Mouse (Mus musculus) lung, postnatal 36 days (tissue): Measurements from ENCODE around the gene Gas8.
"Not testable (repeated sequence)": the region's sequence is repeated elsewhere in the genome, so short reads cannot be mapped to it uniquely, and the experiment has no call there.

ENCODE experiments used
- DNase-seq: peaks from one replicate; pipeline ENCODE4 v3.0.0; 2022; ENCODE audit warnings: mixed read lengths

The Gas8 gene

DNA sequence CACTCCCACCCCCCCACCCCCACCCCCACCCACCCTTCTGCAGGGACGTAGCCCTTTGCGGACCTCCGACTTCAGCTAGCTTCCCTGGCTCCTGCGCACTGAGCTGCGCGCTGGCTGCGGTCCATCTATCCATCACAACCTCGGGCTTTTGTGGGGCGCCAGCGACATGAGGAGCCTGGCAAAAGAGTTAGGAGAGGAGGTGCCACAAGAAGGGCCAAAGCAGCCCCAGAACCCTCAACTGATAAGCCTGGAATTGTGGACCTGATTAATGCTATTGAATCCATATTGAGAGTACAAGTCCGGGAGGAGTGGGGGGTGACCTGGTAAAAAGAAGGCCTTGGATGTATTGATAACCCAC, 3.1 kb upstream of the Gas8 start:
- no peak for DNase-seq

DNA sequence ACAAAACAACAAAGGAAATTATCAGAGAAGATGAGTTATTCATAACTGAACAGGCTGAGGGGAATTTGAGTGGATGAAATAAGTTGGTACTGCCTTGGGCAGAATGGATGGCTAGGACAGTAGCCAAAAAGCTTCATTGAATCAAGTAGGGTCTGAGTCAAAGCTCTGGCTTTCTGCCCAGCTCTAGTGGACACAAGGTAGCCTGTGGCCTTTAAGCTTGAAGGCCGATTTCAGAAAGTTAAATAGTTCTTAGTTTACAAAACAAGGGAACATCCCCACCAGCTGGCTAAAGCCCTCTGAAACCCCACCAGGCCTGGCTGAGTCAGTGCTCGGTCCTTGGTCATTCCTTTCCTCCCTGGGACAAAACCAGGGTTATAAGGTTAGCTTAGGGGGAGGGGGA, 2.0 kb upstream of the Gas8 start:
- no peak for DNase-seq

DNA sequence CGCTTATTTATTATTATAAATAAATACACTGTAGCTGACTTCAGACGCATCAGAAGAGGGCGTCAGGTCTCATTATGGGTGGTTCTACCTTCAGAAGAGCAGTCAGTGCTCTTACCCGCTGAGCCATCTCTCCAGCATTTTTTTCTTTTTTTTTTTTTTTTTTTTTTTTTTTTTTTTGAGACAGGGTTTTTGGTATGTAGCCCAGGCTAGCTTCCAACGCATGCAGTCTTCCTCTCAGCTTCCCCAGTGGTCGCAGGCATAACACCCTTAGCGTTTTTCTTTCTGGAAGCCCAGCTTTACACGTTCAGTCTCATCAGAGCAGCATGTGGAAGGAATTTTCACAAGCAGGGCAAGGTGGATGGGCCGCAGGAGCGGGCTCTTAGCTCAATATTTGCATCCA, 462 bp upstream of the Gas8 start:
- DNase-seq, result no peak

DNA sequence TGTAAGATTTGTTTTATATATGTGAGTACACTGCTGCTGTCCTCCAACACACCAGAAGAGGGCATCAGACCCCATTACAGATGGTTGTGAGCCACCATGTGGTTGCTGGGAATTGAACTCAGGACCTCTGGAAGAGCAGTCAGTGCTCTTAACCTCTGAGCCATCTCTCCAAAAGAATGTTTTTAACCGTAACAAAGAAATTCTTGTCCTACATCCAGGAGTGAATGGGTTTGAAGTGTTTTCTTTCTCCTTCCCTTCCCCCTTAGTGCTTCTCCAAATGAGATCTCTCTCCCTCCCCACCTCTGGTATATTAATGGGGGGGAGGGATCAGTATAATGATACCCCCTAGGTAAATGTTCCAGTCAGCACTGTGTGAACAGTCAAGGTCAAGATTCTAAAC, 1.4 kb downstream of the Gas8 start:
- DNase-seq, result not testable (repeated sequence)

DNA sequence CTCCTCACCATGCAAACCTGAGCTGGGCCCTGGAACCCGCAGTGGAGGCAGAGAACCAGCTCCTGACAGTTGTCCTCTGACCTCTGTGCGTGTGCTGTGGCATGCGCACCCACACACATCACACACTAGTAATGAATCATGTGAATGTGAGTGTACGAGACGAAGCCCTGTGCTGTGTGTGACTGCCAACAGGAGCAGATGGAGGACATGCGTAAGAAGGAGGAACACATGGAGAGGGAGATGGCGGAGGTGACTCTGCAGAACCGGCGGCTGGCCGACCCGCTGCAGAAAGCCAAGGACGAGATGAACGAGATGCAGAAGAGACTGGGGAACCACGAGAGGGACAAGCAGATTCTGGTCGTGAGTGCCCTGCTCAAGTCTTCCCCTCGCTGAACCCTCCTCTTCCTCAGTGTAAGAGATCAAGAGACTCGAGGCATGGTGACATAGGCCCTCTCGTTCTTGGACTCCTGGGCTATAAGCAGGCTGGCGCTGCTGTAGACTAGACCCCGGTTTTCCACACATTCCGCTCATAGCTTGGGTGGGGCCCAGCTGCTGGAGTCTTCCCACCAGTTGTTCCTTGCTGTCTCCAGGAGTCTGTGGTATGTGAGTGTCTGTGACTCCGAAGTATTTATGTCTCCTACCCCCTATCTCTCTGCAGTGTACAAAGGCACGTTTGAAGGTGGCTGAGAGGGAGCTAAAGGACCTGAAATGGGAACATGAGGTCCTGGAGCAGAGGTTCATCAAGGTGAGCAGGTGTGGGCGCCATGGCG, 9.3 kb downstream of the Gas8 start:
- no peak for DNase-seq

DNA sequence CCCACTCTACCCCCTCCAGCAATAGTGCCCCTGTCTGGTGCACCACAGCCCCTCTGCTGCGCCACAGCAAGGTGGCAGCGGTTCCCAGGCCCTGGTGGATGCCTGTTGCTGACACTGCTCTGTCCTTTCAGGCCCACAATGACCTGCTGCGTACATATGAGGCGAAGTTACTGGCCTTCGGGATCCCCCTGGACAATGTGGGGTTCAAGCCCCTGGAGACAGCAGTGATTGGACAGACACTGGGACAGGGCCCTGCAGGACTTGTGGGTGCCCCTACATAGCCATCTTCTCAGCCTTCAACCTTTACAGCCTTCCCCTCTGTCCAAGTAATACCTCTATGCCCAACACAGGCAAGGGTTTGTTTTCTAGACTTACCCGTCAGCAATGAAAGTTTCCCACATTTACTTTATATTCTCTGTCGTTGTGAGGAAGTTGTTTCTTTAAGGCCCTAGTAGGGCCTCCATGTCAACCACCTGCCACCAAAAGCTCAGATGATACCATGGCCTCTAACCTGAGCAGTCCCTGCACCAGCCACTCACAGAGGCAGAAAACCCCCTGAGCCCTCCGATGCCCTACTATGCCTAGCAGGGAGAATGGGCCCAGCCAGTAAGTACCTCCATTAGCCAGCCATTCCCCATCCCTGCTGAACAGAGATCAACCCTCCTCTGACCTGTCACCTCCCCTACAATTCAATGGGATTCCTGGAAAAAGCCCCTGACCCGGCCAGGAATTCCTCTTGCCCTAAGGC, 17.8 kb downstream of the Gas8 start:
- no peak for DNase-seq

DNA sequence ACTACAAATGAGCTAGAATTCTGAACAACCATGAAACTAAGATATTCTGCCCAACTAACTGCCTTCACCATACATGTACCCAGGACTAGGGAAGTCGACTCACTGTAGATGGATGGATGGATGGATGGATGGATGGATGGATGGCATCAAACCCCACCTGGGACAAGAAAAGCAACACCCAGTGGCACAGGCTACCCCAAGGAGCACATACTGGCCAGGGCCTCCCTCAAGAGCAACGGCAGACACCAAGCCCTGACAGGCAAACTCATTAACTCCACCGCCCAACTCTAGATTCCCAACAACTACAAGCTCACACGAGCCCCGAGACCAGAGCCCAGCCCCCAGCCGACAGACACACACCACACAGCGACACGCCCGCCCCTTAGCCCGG, 18.4 kb downstream of the Gas8 start:
- DNase-seq, result no peak

DNA sequence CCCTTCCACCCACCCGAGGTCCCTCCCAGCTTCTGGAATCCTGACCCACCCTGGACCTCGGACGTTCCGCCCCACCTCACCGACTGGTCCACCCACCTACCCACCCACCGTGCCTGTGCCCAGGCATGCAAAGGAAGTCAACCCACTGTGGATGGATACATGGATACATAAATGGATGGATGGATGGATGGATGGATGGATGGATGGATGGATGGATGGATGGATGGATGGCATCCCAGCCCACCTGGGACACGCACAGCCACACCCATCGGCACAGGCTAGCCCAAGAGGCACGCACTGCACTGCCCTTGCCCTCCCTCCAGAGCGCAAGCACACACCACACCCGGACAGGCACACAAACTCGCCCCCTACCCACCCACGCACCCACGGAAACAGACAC, 19.0 kb downstream of the Gas8 start:
- not testable (repeated sequence) for DNase-seq

DNA sequence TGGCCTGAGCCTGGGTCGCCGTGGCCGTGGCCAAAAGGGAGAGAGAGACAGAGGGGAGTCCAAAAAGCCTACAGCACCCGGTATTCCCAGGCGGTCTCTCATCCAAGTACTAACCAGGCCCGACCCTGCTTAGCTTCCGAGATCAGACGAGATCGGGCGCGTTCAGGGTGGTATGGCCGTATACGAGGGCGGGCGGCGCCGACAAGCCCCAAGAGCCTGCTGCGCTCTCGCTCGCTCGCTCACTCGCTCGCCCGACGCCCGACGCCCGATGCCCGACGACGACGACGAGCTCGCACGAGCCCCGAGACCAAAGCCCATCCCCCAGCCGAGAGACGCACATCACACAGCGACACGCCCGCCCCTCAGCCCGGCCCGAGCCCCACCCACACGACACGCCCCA, 45.6 kb downstream of the Gas8 start:
- DNase-seq, result not testable (repeated sequence)

DNA sequence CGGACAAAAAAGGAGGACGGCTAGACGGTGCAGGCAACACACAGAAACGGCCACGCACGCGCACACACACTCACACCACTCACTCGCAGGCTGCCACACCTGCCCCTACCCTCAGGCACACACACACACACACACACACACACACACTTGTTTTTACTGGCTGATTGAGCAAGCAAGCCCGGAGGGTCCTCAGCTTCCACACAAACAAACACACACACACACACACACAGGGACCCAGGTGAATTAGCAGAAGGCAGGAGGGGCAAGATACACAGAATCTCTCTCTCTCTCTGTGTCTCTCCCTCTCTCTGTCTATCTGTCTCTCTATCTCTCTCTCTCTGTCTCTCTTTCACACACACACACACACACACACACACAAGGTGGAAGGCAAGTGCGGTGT, 56.8 kb downstream of the Gas8 start:
- peak; percentile 0 for DNase-seq
